Mouse (Mus musculus): Measurements from ENCODE around the gene Maml2.

The Maml2 gene

GRCm38 (mm10) chr9:13297668-13298512 lies at the start of gene Maml2:
Gene Maml2, plus strand, starts transcription at chr9:13297957.
- peak; percentile 31 for DNase-seq (ENCODE audit: low read depth, low spot score)

- DNase-seq (ENCODE audit: low read depth, low spot score), result no peak
Observed at GRCm38 (mm10) chr9:13248104-13248503, 49.7 kb upstream of the Maml2 start.

GRCm38 (mm10) chr9:13251251-13251650 lies 46.5 kb upstream of the Maml2 start:
- no peak for DNase-seq (ENCODE audit: low read depth, low spot score)

GRCm38 (mm10) chr9:13256726-13257125 lies 41.0 kb upstream of the Maml2 start:
- no peak for DNase-seq (ENCODE audit: low read depth, low spot score)

- no peak for DNase-seq (ENCODE audit: low read depth, low spot score)
Observed at GRCm38 (mm10) chr9:13258173-13258572, 39.6 kb upstream of the Maml2 start.

- no peak for DNase-seq (ENCODE audit: low read depth, low spot score)
Observed at GRCm38 (mm10) chr9:13260980-13261379, 36.8 kb upstream of the Maml2 start.

GRCm38 (mm10) chr9:13273219-13273618 lies 24.5 kb upstream of the Maml2 start:
- no peak for DNase-seq (ENCODE audit: low read depth, low spot score)

GRCm38 (mm10) chr9:13287482-13287881 lies 10.3 kb upstream of the Maml2 start:
- DNase-seq (ENCODE audit: low read depth, low spot score), result no peak

GRCm38 (mm10) chr9:13296274-13297121 lies 1.3 kb upstream of the Maml2 start:
- DNase-seq (ENCODE audit: low read depth, low spot score), result peak; percentile 80

GRCm38 (mm10) chr9:13297122-13297667 lies 562 bp upstream of the Maml2 start:
- DNase-seq (ENCODE audit: low read depth, low spot score), result no peak

- DNase-seq (ENCODE audit: low read depth, low spot score), result no peak
Observed at GRCm38 (mm10) chr9:13298513-13298878, 739 bp downstream of the Maml2 start.

GRCm38 (mm10) chr9:13299190-13299589 lies 1.4 kb downstream of the Maml2 start:
- DNase-seq (ENCODE audit: low read depth, low spot score), result no peak

GRCm38 (mm10) chr9:13300041-13300441 lies 2.3 kb downstream of the Maml2 start:
- DNase-seq (ENCODE audit: low read depth, low spot score), result no peak

- DNase-seq (ENCODE audit: low read depth, low spot score), result no peak
Observed at GRCm38 (mm10) chr9:13300891-13301782, 3.4 kb downstream of the Maml2 start.

- no peak for DNase-seq (ENCODE audit: low read depth, low spot score)
Observed at GRCm38 (mm10) chr9:13302183-13302825, 4.5 kb downstream of the Maml2 start.

- DNase-seq (ENCODE audit: low read depth, low spot score), result no peak
Observed at GRCm38 (mm10) chr9:13303099-13303771, 5.5 kb downstream of the Maml2 start.

GRCm38 (mm10) chr9:13303976-13304375 lies 6.2 kb downstream of the Maml2 start:
- no peak for DNase-seq (ENCODE audit: low read depth, low spot score)

- DNase-seq (ENCODE audit: low read depth, low spot score), result no peak
Observed at GRCm38 (mm10) chr9:13306471-13306870, 8.7 kb downstream of the Maml2 start.

- DNase-seq (ENCODE audit: low read depth, low spot score), result no peak
Observed at GRCm38 (mm10) chr9:13307226-13307625, 9.5 kb downstream of the Maml2 start.

GRCm38 (mm10) chr9:13308718-13309117 lies 11.0 kb downstream of the Maml2 start:
- no peak for DNase-seq (ENCODE audit: low read depth, low spot score)
